Mouse (Mus musculus): ENCODE measurements at regions not wholly inside any gene's neighbourhood (a gene's known extent, or its start where the extent isn't known, plus 50 kb on each side); places are given as distances from the start of the nearest gene placed in this dataset. TPM values are rescaled to one million over a fixed set of nuclear protein-coding genes. Genes with fewer than 3 reads are reported as not detected.

- no peak for TF ChIP-seq CTCF (IDR thresholded peaks at IDR 0.05)
- ATAC-seq (ENCODE audit: low FRiP score) (no peak), DNase-seq (ENCODE audit: low spot score) (no peak)
- 60% methylated on average over 3 of the region's 3 CpGs for WGBS
- H3K4me2 ChIP-seq (ENCODE audit: low read depth, low read length, poor library complexity, severe bottlenecking), result no peak overlapping the region
- H3K36me3 ChIP-seq (ENCODE audit: insufficient read depth, low read length), result no peaks in the 10 kb centered on the region
- H3K27me3 ChIP-seq (ENCODE audit: insufficient read depth, low read length), result no peaks in the 10 kb centered on the region
- H3K4me1 ChIP-seq (ENCODE audit: insufficient read depth, low read length), result no peaks in the 10 kb centered on the region
- H3K4me3 ChIP-seq (ENCODE audit: low read depth, low read length), result no peak overlapping the region
- no peak overlapping the region for H3K9ac ChIP-seq (replicated peaks; ENCODE audit: low read length, poor library complexity, severe bottlenecking)
- H3K27ac ChIP-seq (ENCODE audit: low read depth, low read length), result no peak overlapping the region
- no peaks in the 10 kb centered on the region for H3K9me3 ChIP-seq (ENCODE audit: low read length)
Measured at GRCm38 (mm10) chr7:139766296-139766695, 67.7 kb upstream of the Adgra1 start.

- TF ChIP-seq CTCF (IDR thresholded peaks at IDR 0.05), result no peak
- Histone ChIP-seq H3K27ac (ENCODE audit: low read depth, low read length) (no peak overlapping the region), H3K27me3 (ENCODE audit: insufficient read depth, low read length) (no peaks in the 10 kb centered on the region), H3K9ac (replicated peaks; ENCODE audit: low read length, poor library complexity, severe bottlenecking) (no peak overlapping the region), H3K4me3 (ENCODE audit: low read depth, low read length) (no peak overlapping the region), H3K4me2 (ENCODE audit: low read depth, low read length, poor library complexity, severe bottlenecking) (no peak overlapping the region), H3K9me3 (ENCODE audit: low read length) (no peaks in the 10 kb centered on the region), H3K4me1 (ENCODE audit: insufficient read depth, low read length) (no peaks in the 10 kb centered on the region), H3K36me3 (ENCODE audit: insufficient read depth, low read length) (no peaks in the 10 kb centered on the region)
- no peak for ATAC-seq (ENCODE audit: low FRiP score)
- whole genome bisulfite sequencing, result 95% methylated on average over 1 of the region's 1 CpGs
- no peak for DNase-seq (ENCODE audit: low spot score)
Measured at GRCm38 (mm10) chr7:139769167-139769566, 64.8 kb upstream of the Adgra1 start.

- 86% methylated on average over 2 of the region's 2 CpGs for WGBS
- H3K27ac ChIP-seq (ENCODE audit: low read depth, low read length), result no peak overlapping the region
- DNase-seq (ENCODE audit: low spot score), result no peak
- no peaks in the 10 kb centered on the region for H3K36me3 ChIP-seq (ENCODE audit: insufficient read depth, low read length)
- TF ChIP-seq CTCF (IDR thresholded peaks at IDR 0.05), result no peak
- no peak overlapping the region for H3K4me2 ChIP-seq (ENCODE audit: low read depth, low read length, poor library complexity, severe bottlenecking)
- no peaks in the 10 kb centered on the region for H3K9me3 ChIP-seq (ENCODE audit: low read length)
- H3K27me3 ChIP-seq (ENCODE audit: insufficient read depth, low read length), result no peaks in the 10 kb centered on the region
- no peaks in the 10 kb centered on the region for H3K4me1 ChIP-seq (ENCODE audit: insufficient read depth, low read length)
- no peak for ATAC-seq (ENCODE audit: low FRiP score)
- no peak overlapping the region for H3K9ac ChIP-seq (replicated peaks; ENCODE audit: low read length, poor library complexity, severe bottlenecking)
- no peak overlapping the region for H3K4me3 ChIP-seq (ENCODE audit: low read depth, low read length)
Measured at GRCm38 (mm10) chr7:139777243-139777642, 56.7 kb upstream of the Adgra1 start.

- H3K9me3 ChIP-seq (ENCODE audit: low read length), result no peaks in the 10 kb centered on the region
- 87% methylated on average over 3 of the region's 3 CpGs for WGBS
- H3K4me2 ChIP-seq (ENCODE audit: low read depth, low read length, poor library complexity, severe bottlenecking), result no peak overlapping the region
- ATAC-seq (ENCODE audit: low FRiP score) (no peak), DNase-seq (ENCODE audit: low spot score) (peak; percentile 22)
- TF ChIP-seq CTCF (IDR thresholded peaks at IDR 0.05), result no peak
- no peaks in the 10 kb centered on the region for H3K4me1 ChIP-seq (ENCODE audit: insufficient read depth, low read length)
- no peak overlapping the region for H3K27ac ChIP-seq (ENCODE audit: low read depth, low read length)
- no peak overlapping the region for H3K4me3 ChIP-seq (ENCODE audit: low read depth, low read length)
- no peaks in the 10 kb centered on the region for H3K27me3 ChIP-seq (ENCODE audit: insufficient read depth, low read length)
- H3K36me3 ChIP-seq (ENCODE audit: insufficient read depth, low read length), result no peaks in the 10 kb centered on the region
- no peak overlapping the region for H3K9ac ChIP-seq (replicated peaks; ENCODE audit: low read length, poor library complexity, severe bottlenecking)
Measured at GRCm38 (mm10) chr7:139779876-139780275, 54.1 kb upstream of the Adgra1 start.

- H3K27ac ChIP-seq (ENCODE audit: low read depth, low read length), result no peak overlapping the region
- no peaks in the 10 kb centered on the region for H3K9me3 ChIP-seq (ENCODE audit: low read length)
- H3K4me1 ChIP-seq (ENCODE audit: insufficient read depth, low read length), result no peaks in the 10 kb centered on the region
- no peak overlapping the region for H3K4me3 ChIP-seq (ENCODE audit: low read depth, low read length)
- ATAC-seq (ENCODE audit: low FRiP score) (no peak), DNase-seq (ENCODE audit: low spot score) (no peak)
- H3K27me3 ChIP-seq (ENCODE audit: insufficient read depth, low read length), result no peaks in the 10 kb centered on the region
- H3K36me3 ChIP-seq (ENCODE audit: insufficient read depth, low read length), result no peaks in the 10 kb centered on the region
- WGBS, result 98% methylated on average over 2 of the region's 2 CpGs
- H3K9ac ChIP-seq (replicated peaks; ENCODE audit: low read length, poor library complexity, severe bottlenecking), result no peak overlapping the region
- no peak overlapping the region for H3K4me2 ChIP-seq (ENCODE audit: low read depth, low read length, poor library complexity, severe bottlenecking)
- no peak for TF ChIP-seq CTCF (IDR thresholded peaks at IDR 0.05)
Measured at GRCm38 (mm10) chr7:139781513-139781912, 52.5 kb upstream of the Adgra1 start.

Small RNAs in the stretch of these regions (microRNA-seq; reads per million reads assigned to microRNA genes)
- not detected for gene Mir6401 (ENCODE audit: borderline number of aligned reads)
